10 mouse cellular contexts compared by ENCODE assay signal in genomic region chr13:52352576-52352975, GRCm38 (mm10).
DNase-seq lines count a peak whose midpoint lies in the region; ATAC-seq and TF ChIP-seq lines count a peak whose summit lies in the region.
"Had no signal": no experiment of that assay in that cellular context is flagged by ENCODE, and none has a peak within 500 bp of the region (broad histone marks: within the 10 kb centered on the region; RNA-seq: fewer than 3 reads in every experiment).

No protein-coding gene starts in this region.

- no peaks in the 10 kb centered on the region for H3K4me1 ChIP-seq in heart, adult 2 months (ENCODE audit: control insufficient read depth, insufficient read depth, low read length)
- H3K4me1 ChIP-seq in forebrain, embryonic 16.5 days (replicated peaks; ENCODE audit: control insufficient read depth, insufficient read depth, low read length), result peaks cover 2% of the 10 kb centered on the region; the same call in 1 of the 2 replicates
- H3K4me1 ChIP-seq in hindbrain, embryonic 12.5 days, result no peaks in the 10 kb centered on the region
- H3K4me1 ChIP-seq: limb, embryonic 15.5 days had no signal

- no peak for DNase-seq in heart, adult 2 months
- DNase-seq in heart, postnatal 25 days (ENCODE audit: low spot score), result no peak
- peak; percentile 34 for DNase-seq in right cerebral cortex, postnatal 14 days
- DNase-seq in right cerebral cortex, postnatal 36 days (ENCODE audit: low spot score in 2 of 2), result no peak

- no peak for TF ChIP-seq POLR2A in heart, adult 2 months (IDR thresholded peaks at IDR 0.05; ENCODE audit: insufficient read depth, low read depth, low read length)

- no peak overlapping the region for H3K9ac ChIP-seq in heart, adult 2 months (ENCODE audit: low read depth, low read length)
- no peak overlapping the region for H3K9ac ChIP-seq in forebrain, embryonic 16.5 days (replicated peaks; ENCODE audit: low read depth, low read length)
- H3K9ac ChIP-seq in hindbrain, embryonic 12.5 days, result no peak overlapping the region
- H3K9ac ChIP-seq: limb, embryonic 15.5 days had no signal

- ATAC-seq in common myeloid progenitor, adult 5-6 weeks (replicated peaks; ENCODE audit: low read depth, poor library complexity, severe bottlenecking), result 0 out of 2 replicates have a peak, but pooled peaks have one; percentile 50
- ATAC-seq in neutrophil, adult 5-6 weeks (ENCODE audit: extremely low read depth, insufficient number of reproducible peaks, low FRiP score, poor library complexity, severe bottlenecking), result peak; percentile 41; the same call in 1 of the 2 replicates
- ATAC-seq in forebrain, embryonic 16.5 days, result no peak
- ATAC-seq in hindbrain, embryonic 12.5 days (ENCODE audit: low FRiP score), result no peak

- no peaks in the 10 kb centered on the region for H3K79me2 ChIP-seq in heart, adult 2 months (replicated peaks; ENCODE audit: control insufficient read depth, insufficient read depth, low read length)

- H3K36me3 ChIP-seq in heart, adult 2 months (ENCODE audit: control insufficient read depth, insufficient read depth, low read length), result no peaks in the 10 kb centered on the region
- no peaks in the 10 kb centered on the region for H3K36me3 ChIP-seq in forebrain, embryonic 16.5 days (ENCODE audit: control insufficient read depth, insufficient read depth)
- H3K36me3 ChIP-seq in hindbrain, embryonic 12.5 days, result no peaks in the 10 kb centered on the region
- H3K36me3 ChIP-seq: limb, embryonic 15.5 days had no signal

- no peaks in the 10 kb centered on the region for H3K27me3 ChIP-seq in heart, adult 2 months (ENCODE audit: control insufficient read depth, insufficient read depth, low read length)
- no peaks in the 10 kb centered on the region for H3K27me3 ChIP-seq in forebrain, embryonic 16.5 days (replicated peaks; ENCODE audit: control insufficient read depth, insufficient read depth, low read length)
- H3K27me3 ChIP-seq in hindbrain, embryonic 12.5 days, result no peaks in the 10 kb centered on the region
- H3K27me3 ChIP-seq: limb, embryonic 15.5 days had no signal

- H3K4me2 ChIP-seq in forebrain, embryonic 16.5 days (ENCODE audit: low read length), result no peak overlapping the region
- no peak overlapping the region for H3K4me2 ChIP-seq in hindbrain, embryonic 12.5 days (replicated peaks)
- H3K4me2 ChIP-seq: limb, embryonic 15.5 days had no signal

- intact Hi-C loops in heart, adult 2 months (cut with DNase I), result no loop called here
- intact Hi-C loops in heart, postnatal 25 days (cut with DNase I), result loop anchor here (10.0 kb wide), 1 partner anchor 182 kb away; the partner anchor contains the start of gene Diras2

- H3K9me3 ChIP-seq in forebrain, embryonic 16.5 days (ENCODE audit: control insufficient read depth, low read length), result peaks cover 4% of the 10 kb centered on the region; the same call in 1 of the 2 replicates
- 0 out of 2 replicates have a peak, but pooled peaks cover 2% of the 10 kb centered on the region for H3K9me3 ChIP-seq in hindbrain, embryonic 12.5 days (replicated peaks)
- H3K9me3 ChIP-seq: limb, embryonic 15.5 days had no signal

- H3K27ac ChIP-seq in heart, adult 2 months, result no peak overlapping the region
- H3K27ac ChIP-seq in forebrain, embryonic 16.5 days (ENCODE audit: low read length), result no peak overlapping the region
- H3K27ac ChIP-seq in hindbrain, embryonic 12.5 days, result no peak overlapping the region
- H3K27ac ChIP-seq: limb, embryonic 15.5 days had no signal

- no peak for TF ChIP-seq EP300 in heart, adult 2 months (IDR thresholded peaks at IDR 0.05; ENCODE audit: insufficient read depth, low read depth, low read length)

- TF ChIP-seq CTCF in heart, adult 2 months (IDR thresholded peaks at IDR 0.05), result peak; percentile 77

- WGBS in heart, adult 2 months, result 74% methylated on average over 4 of the region's 4 CpGs
- WGBS in forebrain, embryonic 16.5 days, result 90% methylated on average over 4 of the region's 4 CpGs
- 79% methylated on average over 4 of the region's 4 CpGs for WGBS in hindbrain, embryonic 12.5 days

- no peak overlapping the region for H3K4me3 ChIP-seq in heart, adult 2 months
- no peak overlapping the region for H3K4me3 ChIP-seq in forebrain, embryonic 16.5 days (replicated peaks; ENCODE audit: low read length)
- H3K4me3 ChIP-seq in hindbrain, embryonic 12.5 days, result no peak overlapping the region
- H3K4me3 ChIP-seq: erythroblast, embryonic 14.5 days; limb, embryonic 15.5 days had no signal

Comparison
In these comparisons a context has a peak if more than half of its experiments do, and no peak if none do; other contexts are left out.
1. ATAC-seq: peak in common myeloid progenitor, adult 5-6 weeks (single experiment) and neutrophil, adult 5-6 weeks (single experiment); none in forebrain, embryonic 16.5 days (single experiment) and hindbrain, embryonic 12.5 days (single experiment).